Mouse (Mus musculus) liver, adult 2 months (tissue): Measurements from ENCODE around the gene Guca1b. TPM values are rescaled to one million over a fixed set of nuclear protein-coding genes. Genes with fewer than 3 reads are reported as not detected.
"Not testable (repeated sequence)": the region's sequence is repeated elsewhere in the genome, so short reads cannot be mapped to it uniquely, and the experiment has no call there.

Experiments used
- DNase-seq: peaks from one replicate; pipeline ENCODE4 v3.0.0-alpha.2; 2011; ENCODE audit warnings: low read depth, low spot score; ENCODE audit errors: extremely low read depth
- H3K27ac ChIP-seq: fragments of 200-500 bp; replicated peaks from 2 replicates; pipeline ENCODE4 v1.5.1; 2012; ENCODE audit warnings: low read depth, mild to moderate bottlenecking, control low read depth, inconsistent platforms, low read length; ENCODE audit not compliant: insufficient read depth
- H3K27me3 ChIP-seq: fragments of 200-500 bp; 2 replicates; pipeline ENCODE4 v1.6.1; 2012; ENCODE audit warnings: mild to moderate bottlenecking, moderate library complexity, low read length, inconsistent platforms; ENCODE audit not compliant: control insufficient read depth, insufficient read depth
- H3K36me3 ChIP-seq: fragments of 200-500 bp; 2 replicates; pipeline ENCODE4 v1.6.1; 2012; ENCODE audit warnings: low read length, inconsistent platforms; ENCODE audit not compliant: control insufficient read depth, insufficient read depth
- H3K4me1 ChIP-seq: fragments of 200-500 bp; 2 replicates; pipeline ENCODE4 v1.6.1; 2011; ENCODE audit warnings: low read length; ENCODE audit not compliant: control insufficient read depth, insufficient read depth
- H3K4me3 ChIP-seq: fragments of 200-500 bp; 2 replicates; pipeline ENCODE4 v1.5.1; 2011; ENCODE audit warnings: low read depth, mild to moderate bottlenecking, control low read depth, low read length, moderate library complexity; ENCODE audit not compliant: insufficient read depth
- H3K79me2 ChIP-seq: fragments of 200-500 bp; 2 replicates; pipeline ENCODE4 v1.6.1; 2012; ENCODE audit warnings: inconsistent platforms, mild to moderate bottlenecking, low read length, moderate library complexity; ENCODE audit not compliant: control insufficient read depth, insufficient read depth
- H3K9ac ChIP-seq: fragments of 200-500 bp; 2 replicates; pipeline ENCODE4 v1.6.1; 2012; ENCODE audit warnings: low read depth, mild to moderate bottlenecking, control low read depth, inconsistent platforms, low read length
- CTCF ChIP-seq: fragments of 200-500 bp; IDR thresholded peaks from 2 replicates; pipeline ENCODE4 v1.5.1; 2011; ENCODE audit warnings: low read depth, low read length, control low read depth
- POLR2A ChIP-seq: fragments of 200-500 bp; IDR thresholded peaks from 2 replicates; pipeline ENCODE4 v1.6.1; 2011; ENCODE audit warnings: low read length, control low read depth; ENCODE audit not compliant: insufficient read depth; ENCODE audit errors: extremely low read depth
- WGBS: fragments of 180-500 bp; shearing (Covaris S2); methylation state at CpG from one replicate; pipeline ENCODE4 v1.1.7; 2018; 5-methylcytosine and 5-hydroxymethylcytosine counted together
- polyA plus RNA-seq: library from polyadenylated mRNA; depleted of rRNA; stranded (reverse); fragments of >200 nt; gene quantifications from 2 replicates; pipeline ENCODE4 v1.2.3, GENCODE M21; 2012
- total RNA-seq: library from RNA; depleted of rRNA; stranded (reverse); fragments of >200 nt; gene quantifications from 2 replicates; pipeline ENCODE4 v1.2.3, GENCODE M21; 2014

Gene Guca1b
- total and polyA plus RNA-seq, 2 experiments, result 0.65 TPM; not detected in 1

DNA sequence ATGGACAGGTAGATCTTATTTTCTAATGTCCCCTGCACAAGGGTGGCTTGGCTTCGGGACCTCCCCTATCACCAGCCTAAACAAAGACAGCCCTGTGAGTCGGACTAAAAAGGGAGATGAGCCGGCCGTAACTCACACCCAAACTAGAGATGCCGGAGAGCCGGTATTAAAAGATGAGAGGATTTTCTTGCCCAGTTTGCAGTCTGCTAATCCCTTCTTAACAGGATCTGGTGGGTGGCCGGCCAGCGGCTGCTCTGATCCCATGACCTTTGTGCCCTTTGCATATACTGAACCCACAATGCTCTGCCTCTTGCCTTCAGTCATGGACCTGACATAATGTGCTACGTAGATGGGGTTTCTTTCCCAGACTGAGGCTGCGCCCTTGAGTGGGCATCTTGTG lies 15.3 kb downstream of the Guca1b start, which contains the start of gene Guca1a:
Gene Guca1a, minus strand, starts transcription at position 134 of the 400 bp plus-strand sequence.
- Histone ChIP-seq H3K9ac (no peak within 1 kb of the TSS), H3K4me1 (no peaks in the 10 kb centered on the region), H3K36me3 (no peaks in the 10 kb centered on the region), H3K27me3 (no peaks in the 10 kb centered on the region), H3K79me2 (no peaks in the 10 kb centered on the region), H3K27ac (no peak within 1 kb of the TSS), H3K4me3 (no peak within 1 kb of the TSS)
- 58% methylated on average over 10 of the region's 10 CpGs for WGBS
- TF ChIP-seq CTCF (no peak), POLR2A (no peak)
- no peak for DNase-seq

DNA sequence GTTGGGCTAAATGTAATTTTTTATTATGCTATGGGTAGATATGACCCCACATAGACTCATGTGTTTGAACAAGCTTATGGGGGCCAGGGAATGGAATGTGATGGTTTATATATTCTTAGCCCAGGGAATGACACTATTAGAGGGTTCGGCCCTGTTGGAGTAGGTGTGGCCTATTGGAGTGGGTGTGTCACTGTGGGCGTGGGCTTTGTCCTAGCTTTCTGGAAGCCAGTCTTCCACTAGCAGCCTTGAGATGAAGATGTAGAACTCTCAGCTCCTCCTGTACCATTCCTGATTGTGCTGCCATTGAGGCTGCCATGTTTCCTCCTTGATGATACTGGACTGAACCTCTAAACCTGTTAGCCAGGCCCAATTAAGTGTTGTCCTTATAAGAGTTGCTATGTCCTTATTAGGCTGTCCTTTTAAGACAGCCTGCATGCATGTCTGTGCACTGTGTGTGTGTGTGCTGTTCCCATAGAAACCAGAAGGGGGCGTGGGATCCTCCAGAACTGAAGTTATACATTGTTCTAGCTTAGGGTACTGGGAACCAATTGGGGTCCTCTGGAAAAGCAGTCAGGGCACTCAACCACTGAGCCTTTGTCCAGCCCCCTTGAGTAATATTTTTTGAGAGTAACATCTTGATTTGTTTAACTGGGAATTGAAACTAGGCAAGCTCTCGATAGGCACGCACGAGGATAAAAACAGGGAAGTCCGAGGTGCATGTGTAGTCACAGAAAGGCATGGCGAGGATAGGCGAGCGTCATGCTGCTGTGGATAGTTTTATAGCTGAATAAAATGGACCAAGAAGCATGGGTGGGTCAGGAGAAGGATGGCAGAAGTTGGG lies 22.7 kb downstream of the Guca1b start:
- WGBS, result 58% methylated on average over 10 of the region's 10 CpGs
- Histone ChIP-seq H3K4me3 (no peak overlapping the region), H3K27me3 (0 out of 2 replicates have a peak, but pooled peaks cover 3% of the 10 kb centered on the region), H3K9ac (no peak overlapping the region), H3K36me3 (no peaks in the 10 kb centered on the region), H3K4me1 (no peaks in the 10 kb centered on the region), H3K27ac (no peak overlapping the region), H3K79me2 (no peaks in the 10 kb centered on the region)
- DNase-seq, result no peak
- TF ChIP-seq CTCF, result no peak
- no peak for TF ChIP-seq POLR2A

DNA sequence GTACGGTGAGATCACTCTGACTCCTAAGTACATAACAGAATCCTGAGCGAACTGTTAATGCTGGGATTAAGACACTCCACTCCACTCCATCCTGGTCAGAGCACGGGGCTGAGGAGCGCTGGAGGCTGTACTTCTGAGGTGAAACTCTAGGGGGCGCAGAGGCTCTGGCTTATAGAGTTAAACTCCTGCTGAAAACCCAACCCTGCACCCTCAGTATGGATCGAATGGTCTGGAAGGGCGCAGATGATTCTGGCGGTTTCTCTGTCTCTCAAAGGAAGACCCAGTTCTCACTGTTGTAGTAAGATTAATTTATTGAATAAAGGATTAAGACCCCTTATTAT lies 23.3 kb downstream of the Guca1b start:
- no peaks in the 10 kb centered on the region for H3K79me2 ChIP-seq
- H3K4me1 ChIP-seq, result no peaks in the 10 kb centered on the region
- 0 out of 2 replicates have a peak, but pooled peaks cover 3% of the 10 kb centered on the region for H3K27me3 ChIP-seq
- no peaks in the 10 kb centered on the region for H3K36me3 ChIP-seq
- peak; percentile 41 for DNase-seq
- no peak overlapping the region for H3K4me3 ChIP-seq
- H3K27ac ChIP-seq, result no peak overlapping the region
- TF ChIP-seq CTCF (peak; percentile 86), POLR2A (no peak)
- WGBS, result 15% methylated on average over 8 of the region's 8 CpGs
- no peak overlapping the region for H3K9ac ChIP-seq

DNA sequence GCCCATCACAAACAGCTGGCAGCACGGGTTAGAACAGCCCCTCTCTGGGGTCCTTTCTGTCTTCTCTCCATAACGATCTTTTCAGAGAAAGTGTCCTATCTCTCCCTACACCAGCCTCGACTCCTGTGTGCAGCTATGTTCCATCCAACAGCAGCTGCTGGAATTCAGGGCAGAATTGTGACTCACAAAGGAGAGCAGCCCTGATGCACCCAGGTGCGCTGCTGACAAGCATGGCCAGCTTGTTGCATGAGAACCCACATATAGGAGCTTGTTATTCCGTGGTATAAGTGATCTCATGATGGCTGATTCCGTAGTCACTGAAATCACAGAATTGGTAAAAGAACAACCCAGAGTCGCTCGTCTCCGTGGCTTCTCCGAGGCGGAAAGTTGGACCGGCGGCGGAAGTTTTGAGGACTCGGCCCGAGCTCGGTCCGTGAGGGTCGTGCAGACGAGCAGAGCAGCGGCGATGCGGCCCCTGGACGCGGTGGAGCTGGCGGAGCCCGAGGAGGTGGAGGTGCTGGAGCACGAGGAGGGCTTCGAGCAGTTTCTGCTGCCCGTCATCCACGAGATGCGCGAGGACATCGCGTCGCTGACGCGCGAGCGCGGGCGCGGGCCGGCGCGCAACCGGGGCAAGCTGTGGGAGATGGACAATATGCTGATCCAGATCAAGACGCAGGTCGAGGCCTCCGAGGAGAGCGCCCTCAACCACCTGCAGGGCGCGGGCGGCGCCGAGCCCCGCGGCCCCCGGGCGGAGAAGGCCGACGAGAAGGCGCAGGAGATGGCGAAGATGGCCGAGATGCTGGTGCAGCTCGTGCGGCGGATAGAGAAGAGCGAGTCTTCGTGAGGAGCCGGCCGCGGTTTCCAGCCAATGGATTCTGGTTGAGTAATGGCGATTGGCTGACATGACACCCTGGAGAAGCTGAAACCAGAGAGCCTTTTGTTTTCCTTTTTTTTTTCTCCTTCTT lies 25.0 kb downstream of the Guca1b start:
- WGBS, result 9% methylated on average over 74 of the region's 74 CpGs
- not testable (repeated sequence) for H3K4me3 ChIP-seq, DNase-seq, H3K27me3 ChIP-seq, H3K79me2 ChIP-seq, H3K36me3 ChIP-seq, H3K9ac ChIP-seq, H3K27ac ChIP-seq, H3K4me1 ChIP-seq

DNA sequence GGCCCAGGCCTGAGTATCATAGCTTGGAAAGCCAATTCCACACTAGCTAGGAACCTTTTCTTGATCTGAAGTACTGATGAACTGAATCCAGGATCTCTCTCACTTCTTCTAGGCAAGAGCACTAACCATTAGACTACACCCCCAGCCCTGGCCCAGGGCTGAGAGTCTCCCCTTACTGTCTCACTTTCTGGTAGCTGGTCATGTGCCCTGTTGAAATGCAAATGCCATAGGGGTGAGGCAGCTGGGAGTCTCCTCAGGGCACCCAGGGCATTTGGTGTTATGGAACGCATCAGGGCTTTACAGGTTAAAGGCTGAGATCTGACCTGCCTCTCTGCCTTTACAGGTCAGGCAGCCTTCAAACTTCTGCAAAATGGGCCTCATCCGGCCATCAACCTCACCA lies 35.0 kb downstream of the Guca1b start:
- Histone ChIP-seq H3K36me3 (no peaks in the 10 kb centered on the region), H3K4me3 (no peak overlapping the region), H3K27me3 (no peaks in the 10 kb centered on the region), H3K27ac (no peak overlapping the region), H3K79me2 (no peaks in the 10 kb centered on the region), H3K9ac (no peak overlapping the region), H3K4me1 (peaks cover 4% of the 10 kb centered on the region)
- WGBS, result 88% methylated on average over 2 of the region's 2 CpGs
- no peak for DNase-seq
- TF ChIP-seq CTCF (no peak), POLR2A (no peak)
